Mouse (Mus musculus): ENCODE results near the gene Gzmk.
"Not testable (repeated sequence)": the region's sequence is repeated elsewhere in the genome, so short reads cannot be mapped to it uniquely, and the experiment has no call there.

The Gzmk gene

GRCm38 (mm10) chr13:113225811-113226210 lies at the start of gene Gzmk:
Gzmk (minus strand) TSS chr13:113225908.
- DNase-seq (ENCODE audit: low spot score): no peak

- DNase-seq (ENCODE audit: low spot score): no peak
Observed at GRCm38 (mm10) chr13:113271189-113271588, 45.5 kb upstream of the Gzmk start.

- peak; percentile 83 for DNase-seq (ENCODE audit: low spot score)
Observed at GRCm38 (mm10) chr13:113269777-113270776, 44.4 kb upstream of the Gzmk start.

GRCm38 (mm10) chr13:113267204-113267603 lies 41.5 kb upstream of the Gzmk start:
- DNase-seq (ENCODE audit: low spot score): no peak

- peak; percentile 86 for DNase-seq (ENCODE audit: low spot score)
Observed at GRCm38 (mm10) chr13:113266495-113266951, 40.8 kb upstream of the Gzmk start.

- peak; percentile 72 for DNase-seq (ENCODE audit: low spot score)
Observed at GRCm38 (mm10) chr13:113265257-113265656, 39.5 kb upstream of the Gzmk start.

GRCm38 (mm10) chr13:113262822-113263221 lies 37.1 kb upstream of the Gzmk start:
- no peak for DNase-seq (ENCODE audit: low spot score)

- no peak for DNase-seq (ENCODE audit: low spot score)
Observed at GRCm38 (mm10) chr13:113259237-113259636, 33.5 kb upstream of the Gzmk start.

GRCm38 (mm10) chr13:113257190-113257589 lies 31.5 kb upstream of the Gzmk start:
- peak; percentile 54 for DNase-seq (ENCODE audit: low spot score)

GRCm38 (mm10) chr13:113256766-113257165 lies 31.1 kb upstream of the Gzmk start:
- DNase-seq (ENCODE audit: low spot score): no peak

- not testable (repeated sequence) for DNase-seq (ENCODE audit: low spot score)
Observed at GRCm38 (mm10) chr13:113252580-113252979, 26.9 kb upstream of the Gzmk start.

GRCm38 (mm10) chr13:113245025-113245424 lies 19.3 kb upstream of the Gzmk start:
- no peak for DNase-seq (ENCODE audit: low spot score)

- no peak for DNase-seq (ENCODE audit: low spot score)
Observed at GRCm38 (mm10) chr13:113242129-113242528, 16.4 kb upstream of the Gzmk start.

GRCm38 (mm10) chr13:113227666-113228463 lies 2.2 kb upstream of the Gzmk start:
- DNase-seq (ENCODE audit: low spot score): no peak

GRCm38 (mm10) chr13:113227076-113227475 lies 1.4 kb upstream of the Gzmk start:
- DNase-seq (ENCODE audit: low spot score): no peak

- DNase-seq (ENCODE audit: low spot score): peak; percentile 58
Observed at GRCm38 (mm10) chr13:113224105-113224504, 1.6 kb downstream of the Gzmk start.

GRCm38 (mm10) chr13:113221851-113222250 lies 3.9 kb downstream of the Gzmk start:
- DNase-seq (ENCODE audit: low spot score): no peak

- no peak for DNase-seq (ENCODE audit: low spot score)
Observed at GRCm38 (mm10) chr13:113213865-113214264, 11.8 kb downstream of the Gzmk start.

GRCm38 (mm10) chr13:113212401-113212800 lies 13.3 kb downstream of the Gzmk start:
- DNase-seq (ENCODE audit: low spot score): no peak

GRCm38 (mm10) chr13:113211345-113211744 lies 14.4 kb downstream of the Gzmk start:
- no peak for DNase-seq (ENCODE audit: low spot score)

GRCm38 (mm10) chr13:113209624-113210023 lies 16.1 kb downstream of the Gzmk start, which contains the start of gene Esm1:
Esm1 (plus strand) TSS chr13:113209659.
- no peak for DNase-seq (ENCODE audit: low spot score)

GRCm38 (mm10) chr13:113205346-113205745 lies 20.4 kb downstream of the Gzmk start:
- no peak for DNase-seq (ENCODE audit: low spot score)

All from testis, postnatal 10 days (tissue).